Comparison of ENCODE assay signal across 9 mouse cellular contexts in the genomic region with DNA sequence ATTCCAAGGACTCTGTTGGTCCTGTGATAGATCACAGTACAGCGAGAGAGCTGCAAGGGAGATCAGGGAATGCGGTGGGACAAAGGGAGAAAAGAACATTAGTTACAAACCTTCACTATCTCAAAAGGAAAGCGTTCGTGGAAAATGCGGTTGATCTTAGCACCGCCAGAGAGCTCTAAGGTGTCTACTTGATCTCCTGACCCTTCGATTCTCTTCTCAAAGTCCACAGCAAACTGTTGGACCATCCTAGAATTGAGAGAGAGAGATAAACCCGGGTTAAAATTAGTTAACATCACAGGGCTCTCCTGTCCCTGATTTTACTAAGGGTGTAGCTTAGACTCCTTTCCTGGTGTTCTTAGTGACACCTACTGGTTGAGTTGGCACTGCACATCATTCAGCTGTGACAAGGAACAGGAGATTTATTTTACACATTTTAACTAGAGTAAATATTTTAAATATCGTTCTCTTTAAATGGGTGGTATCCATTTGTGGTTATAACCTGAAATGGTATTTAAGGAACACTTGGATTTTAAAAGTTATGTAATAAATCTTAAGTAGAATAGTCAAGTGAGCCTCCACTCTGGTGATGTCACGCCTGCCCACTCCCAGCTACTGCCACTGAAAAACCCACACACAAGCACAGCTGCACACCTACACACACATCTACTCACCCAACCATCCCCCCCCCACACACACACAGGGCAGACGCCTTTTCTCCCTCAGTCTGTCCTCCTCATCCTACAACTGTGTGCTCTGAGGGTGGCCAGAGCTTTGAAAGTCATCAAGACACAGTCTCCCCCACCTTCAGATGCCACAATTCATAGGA.
DNase-seq lines count a peak whose midpoint lies in the region.
"Had no signal": no experiment of that assay in that cellular context is flagged by ENCODE, and none has a peak within 500 bp of the region (broad histone marks: within the 10 kb centered on the region; RNA-seq: fewer than 3 reads in every experiment).

No protein-coding gene starts in this region.

- intact Hi-C loops in heart, postnatal 10 days (cut with DNase I), result loop anchor here (1.0 to 5.0 kb wide), 3 partner anchors 91 to 337 kb away; no protein-coding TSS in a partner anchor

- peak; percentile 11 to 69 for DNase-seq in adrenal gland, adult (ENCODE audit: inconsistent age in 2 of 2, low spot score in 1 of 2)
- DNase-seq in adrenal gland, postnatal 25 days, result no peak
- peak; percentile 10 to 21 for DNase-seq in CD8-positive naive resting alpha-beta T cell, adult 2 months (ENCODE audit: low read depth in 2 of 2, low spot score in 2 of 2)
- DNase-seq in embryo, embryonic 9.5 days (ENCODE audit: extremely low spot score), result peak; percentile 69
- peak; percentile 54 to 60 for DNase-seq in heart, postnatal 10 days
- DNase-seq in layer of hippocampus, postnatal 10 days (ENCODE audit: low spot score in 2 of 2), result peak; percentile 36 to 50
- peak; percentile 73 for DNase-seq in mesoderm, embryonic 11.5 days (ENCODE audit: low read depth, low spot score)
- DNase-seq in thymus, postnatal 25 days, result peak; percentile 19
- DNase-seq: liver, embryonic 13.5 days had no signal
